Mouse (Mus musculus): ENCODE measurements at regions not wholly inside any gene's neighbourhood (a gene's known extent, or its start where the extent isn't known, plus 50 kb on each side); places are given as distances from the start of the nearest gene placed in this dataset.

- TF ChIP-seq CTCF (conservative IDR thresholded peaks at IDR 0.05 in 1 of 2, IDR thresholded peaks at IDR 0.05 in 1 of 2; ENCODE audit: low read depth in 2 of 2, low read length in 2 of 2) (no peak), USF2 (conservative IDR thresholded peaks at IDR 0.05; ENCODE audit: low read depth, low read length) (no peak), ZC3H11A (IDR thresholded peaks at IDR 0.05; ENCODE audit: low read depth, low read length) (no peak), POLR2A (IDR thresholded peaks at IDR 0.05; ENCODE audit: low read depth, low read length) (no peak), UBTF (IDR thresholded peaks at IDR 0.05; ENCODE audit: low read depth, low read length) (no peak), SIN3A (IDR thresholded peaks at IDR 0.05; ENCODE audit: low read length) (no peak), EP300 (IDR thresholded peaks at IDR 0.05; ENCODE audit: low read length) (no peak), MAFK (IDR thresholded peaks at IDR 0.05; ENCODE audit: insufficient replicate concordance, low read length) (no peak), ELF1 (IDR thresholded peaks at IDR 0.05; ENCODE audit: low read depth, low read length) (no peak), USF1 (IDR thresholded peaks at IDR 0.05; ENCODE audit: low read depth, low read length) (no peak), MEF2A (IDR thresholded peaks at IDR 0.05; ENCODE audit: borderline replicate concordance, low read depth, low read length) (no peak), MXI1 (IDR thresholded peaks at IDR 0.05; ENCODE audit: low read depth, low read length) (no peak), ZNF384 (IDR thresholded peaks at IDR 0.05; ENCODE audit: low read depth, low read length) (no peak), MAX (IDR thresholded peaks at IDR 0.05; ENCODE audit: low read length) (no peak)
Measured at GRCm38 (mm10) chr16:9277064-9277463, 447.2 kb downstream of the 1810013L24Rik start.

All from CH12.LX (cell line).